Mouse (Mus musculus) ES-Bruce4 (cell line): ENCODE results near the gene Lamb3.

ENCODE experiments used
- CTCF ChIP-seq: IDR thresholded peaks from one replicate; pipeline ENCODE4 v1.8.1; 2011; ENCODE audit warnings: low read depth, low read length
- EP300 ChIP-seq: IDR thresholded peaks from 2 replicates; pipeline ENCODE4 v1.6.1; 2011; ENCODE audit warnings: low read depth, low read length; ENCODE audit not compliant: insufficient read depth
- POLR2A ChIP-seq: IDR thresholded peaks from one replicate; pipeline ENCODE4 v1.8.1; 2011; ENCODE audit warnings: low read length; ENCODE audit not compliant: insufficient read depth

DNA sequence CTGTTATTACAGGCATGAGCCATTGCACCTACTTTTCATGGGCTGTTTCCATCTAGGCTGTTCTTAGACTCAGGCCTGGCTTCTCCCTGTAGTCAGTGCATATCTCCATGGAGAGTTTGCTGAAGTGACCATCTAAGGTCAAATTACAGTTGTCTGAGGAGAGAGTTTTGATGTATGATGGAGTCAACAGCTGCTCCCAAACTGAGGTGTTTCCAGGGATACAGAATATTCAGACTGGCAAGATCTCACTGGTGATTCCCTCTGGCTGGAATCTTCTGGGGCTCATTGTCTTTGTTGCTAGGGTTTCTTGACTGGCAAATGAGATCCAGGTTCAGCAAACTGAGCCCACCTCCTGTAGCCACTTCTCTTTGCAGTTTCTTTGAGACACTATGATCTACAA lies 83.2 kb downstream of the Lamb3 start:
- TF ChIP-seq CTCF (no peak), EP300 (no peak), POLR2A (no peak)
